Mouse (Mus musculus): ENCODE measurements at regions not wholly inside any gene's neighbourhood (a gene's known extent, or its start where the extent isn't known, plus 50 kb on each side); places are given as distances from the start of the nearest gene placed in this dataset.
A peak's percentile ranks its signal among the peaks of the same experiment; 100 is the strongest.

DNA sequence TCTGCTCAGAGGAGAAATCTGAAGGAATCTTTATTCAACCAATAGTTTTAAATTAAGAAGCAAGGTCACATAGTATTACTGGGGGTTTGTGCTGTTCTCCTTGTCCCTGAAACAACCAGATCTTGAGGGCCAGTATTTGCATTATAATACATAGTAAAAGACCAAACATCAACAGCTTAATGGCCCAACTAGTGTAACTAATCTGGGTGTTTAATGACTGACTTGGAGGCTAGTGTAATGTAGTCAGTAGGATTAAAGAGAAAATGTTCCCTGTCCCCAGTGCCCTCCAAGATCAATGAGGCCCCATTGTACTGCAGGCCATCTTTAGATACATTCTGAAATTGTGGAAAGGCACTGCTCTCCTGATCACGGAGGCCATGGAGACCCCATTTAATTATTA is 768.2 kb upstream of the Steap1 start:
- Histone ChIP-seq H3K9me3 (ENCODE audit: low read length) (no peaks in the 10 kb centered on the region; the same call in 1 of the 2 replicates), H3K36me3 (ENCODE audit: insufficient read depth, low read length) (no peaks in the 10 kb centered on the region), H3K4me3 (replicated peaks; ENCODE audit: low read length) (no peak overlapping the region), H3K27me3 (ENCODE audit: insufficient read depth, low read length) (no peaks in the 10 kb centered on the region), H3K4me1 (replicated peaks; ENCODE audit: low read depth, low read length) (no peaks in the 10 kb centered on the region)
- TF ChIP-seq CTCF (conservative IDR thresholded peaks at IDR 0.05; ENCODE audit: low read length) (no peak), NANOG (IDR thresholded peaks at IDR 0.05; ENCODE audit: borderline replicate concordance, low read length) (peak; percentile 87)

DNA sequence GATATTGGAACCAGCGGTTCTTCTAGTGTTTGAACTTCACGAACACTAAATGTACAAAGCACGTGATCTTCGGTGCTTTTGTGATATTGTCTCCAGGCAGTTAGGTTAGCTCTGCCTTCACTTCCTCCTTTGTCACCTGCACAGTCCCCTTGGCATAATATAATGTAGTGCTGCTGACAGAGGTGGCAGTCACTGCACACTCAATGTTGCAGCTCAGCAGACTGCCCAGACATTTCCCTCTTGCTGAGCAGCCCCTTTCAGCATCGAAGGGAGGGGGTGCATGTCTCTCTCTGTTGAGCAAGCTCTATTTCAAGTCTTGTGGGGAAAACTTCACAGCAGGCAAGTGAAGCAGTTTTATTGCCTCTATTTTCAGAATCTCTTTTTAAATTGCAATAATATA is 731.7 kb upstream of the Steap1 start:
- Histone ChIP-seq H3K4me3 (replicated peaks; ENCODE audit: low read length) (no peak overlapping the region), H3K36me3 (ENCODE audit: insufficient read depth, low read length) (no peaks in the 10 kb centered on the region), H3K4me1 (replicated peaks; ENCODE audit: low read depth, low read length) (no peaks in the 10 kb centered on the region), H3K9me3 (ENCODE audit: low read length) (peaks cover 43% of the 10 kb centered on the region), H3K27me3 (ENCODE audit: insufficient read depth, low read length) (no peaks in the 10 kb centered on the region)
- TF ChIP-seq CTCF (conservative IDR thresholded peaks at IDR 0.05; ENCODE audit: low read length), result no peak
- TF ChIP-seq POU5F1 (IDR thresholded peaks at IDR 0.05; ENCODE audit: borderline replicate concordance, low read length), result no peak
- TF ChIP-seq NANOG (IDR thresholded peaks at IDR 0.05; ENCODE audit: borderline replicate concordance, low read length), result no peak
